Mouse (Mus musculus): ENCODE measurements at regions not wholly inside any gene's neighbourhood (a gene's known extent, or its start where the extent isn't known, plus 50 kb on each side); places are given as distances from the start of the nearest gene placed in this dataset.
"Not testable (repeated sequence)": the region's sequence is repeated elsewhere in the genome, so short reads cannot be mapped to it uniquely, and the experiment has no call there.

DNA sequence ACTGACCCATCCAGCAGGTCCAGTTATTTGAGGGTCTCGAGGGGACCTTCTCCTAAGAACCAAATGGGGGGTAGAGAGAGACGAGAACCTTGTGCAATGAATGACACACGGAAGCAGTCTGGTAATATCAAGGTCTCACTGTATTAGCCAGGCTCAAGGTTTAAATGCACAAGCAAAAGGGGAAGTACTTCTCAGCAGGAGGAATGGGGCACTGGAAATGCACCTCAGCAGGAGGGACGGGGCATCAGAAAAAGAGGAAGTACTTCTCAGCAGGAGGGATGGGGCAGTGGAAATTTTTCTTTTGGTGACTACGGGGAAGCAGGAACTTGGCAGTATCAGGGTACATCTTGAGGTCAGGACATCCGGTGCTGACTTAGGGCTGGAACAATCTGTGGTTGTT is 74.9 kb upstream of the Vmn1r3 start:
- not testable (repeated sequence) for H3K27me3 ChIP-seq; H3K36me3 ChIP-seq; H3K4me3 ChIP-seq; H3K9ac ChIP-seq (replicated peaks); H3K4me1 ChIP-seq; H3K9me3 ChIP-seq; H3K4me2 ChIP-seq (replicated peaks); ATAC-seq (ENCODE audit: low FRiP score, low read depth); H3K27ac ChIP-seq (replicated peaks)
- WGBS, result 70% methylated on average over 6 of the region's 6 CpGs

DNA sequence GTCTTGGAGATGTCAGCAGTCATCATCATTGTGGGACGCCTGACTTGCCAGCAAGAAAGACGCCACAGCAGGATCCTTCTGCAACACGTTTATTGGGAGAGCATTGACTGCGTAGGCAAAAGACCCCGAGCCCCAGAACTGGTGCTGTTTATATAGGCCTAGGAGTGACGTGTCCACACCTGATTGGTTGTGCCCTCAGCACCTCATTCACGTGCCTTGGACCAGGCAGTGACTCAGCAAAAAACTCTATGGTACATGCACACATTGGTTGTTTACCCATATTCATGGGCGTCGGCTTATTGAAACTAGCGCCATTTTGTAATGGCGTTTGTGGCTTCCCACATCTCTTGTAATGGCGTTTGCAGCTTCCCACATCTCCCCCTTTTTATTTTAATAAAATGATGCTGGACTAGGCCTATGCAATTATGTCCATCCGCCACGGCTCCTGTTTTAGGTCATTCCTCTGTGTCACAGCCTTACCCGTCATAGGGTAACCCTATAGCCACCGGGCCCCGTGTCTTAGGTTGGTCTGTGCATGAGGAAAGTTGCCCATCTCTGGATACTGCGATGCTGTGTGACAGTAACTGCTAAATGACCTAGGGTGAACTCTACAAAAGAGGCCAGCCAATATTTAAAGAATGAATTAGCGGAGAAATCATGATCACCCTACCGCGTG is 67.6 kb upstream of the Vmn1r3 start:
- not testable (repeated sequence) for H3K4me1 ChIP-seq; H3K27ac ChIP-seq (replicated peaks); H3K4me2 ChIP-seq (replicated peaks); H3K9ac ChIP-seq (replicated peaks); H3K36me3 ChIP-seq; H3K27me3 ChIP-seq; H3K4me3 ChIP-seq
- peaks cover 43% of the 10 kb centered on the region for H3K9me3 ChIP-seq
- 89% methylated on average over 21 of the region's 21 CpGs for WGBS
- ATAC-seq (ENCODE audit: low FRiP score, low read depth), result peak; percentile 47; the same call in 1 of the 2 replicates

DNA sequence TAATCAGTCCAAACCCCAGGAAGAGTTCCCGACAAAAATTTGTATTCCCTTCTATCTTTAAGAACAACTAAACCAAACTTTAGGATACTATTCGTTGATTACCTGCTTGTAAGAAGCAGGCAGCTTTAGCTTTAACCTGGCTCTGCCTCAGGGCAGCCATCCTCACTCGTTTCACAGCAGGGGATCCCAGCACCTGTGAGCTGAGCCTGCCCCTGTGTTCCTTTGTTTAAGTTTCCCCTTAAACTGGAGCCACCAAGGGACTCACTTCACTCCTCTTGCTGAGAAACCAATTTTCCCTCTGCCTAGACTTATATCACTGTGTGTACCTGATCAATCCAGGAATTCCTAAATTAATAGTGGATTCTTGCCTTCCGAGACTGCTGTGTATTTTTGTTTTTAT is 65.1 kb upstream of the Vmn1r3 start:
- H3K27me3 ChIP-seq; H3K4me2 ChIP-seq (replicated peaks); H3K9ac ChIP-seq (replicated peaks); H3K36me3 ChIP-seq; ATAC-seq (ENCODE audit: low FRiP score, low read depth); H3K4me1 ChIP-seq; H3K4me3 ChIP-seq; H3K27ac ChIP-seq (replicated peaks): not testable (repeated sequence)
- WGBS, result 53% methylated on average over 4 of the region's 4 CpGs
- peaks cover 50% of the 10 kb centered on the region for H3K9me3 ChIP-seq

DNA sequence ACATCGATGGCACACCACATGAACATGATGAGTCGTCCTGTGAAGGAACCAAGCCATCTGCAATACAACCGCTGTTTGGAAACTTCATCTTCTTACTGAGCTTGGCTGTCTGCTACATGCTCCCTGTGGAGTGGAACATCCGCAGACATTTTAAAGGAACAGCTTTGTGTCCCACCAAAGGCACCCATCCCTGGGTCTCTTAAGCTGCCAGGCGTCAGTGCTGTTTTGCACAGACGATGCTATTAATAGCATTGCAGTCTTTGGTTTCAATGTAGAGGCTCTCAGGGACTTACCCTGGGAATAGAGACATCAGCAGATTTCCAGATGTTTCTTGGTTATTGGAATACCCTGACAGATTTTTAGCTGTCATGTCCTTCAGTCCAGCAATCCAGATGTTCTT is 56.9 kb upstream of the Vmn1r3 start:
- H3K4me1 ChIP-seq; H3K4me3 ChIP-seq; H3K4me2 ChIP-seq (replicated peaks); H3K9ac ChIP-seq (replicated peaks); ATAC-seq (ENCODE audit: low FRiP score, low read depth); H3K36me3 ChIP-seq; H3K27me3 ChIP-seq; H3K27ac ChIP-seq (replicated peaks): not testable (repeated sequence)
- 76% methylated on average over 6 of the region's 6 CpGs for WGBS
- peaks cover 25% of the 10 kb centered on the region for H3K9me3 ChIP-seq

- not testable (repeated sequence) for ATAC-seq (ENCODE audit: low FRiP score, low read depth)
These were observed 56.2 kb upstream of the Vmn1r3 start for GRCm38 (mm10) chr4:3241351-3241750.

GRCm38 (mm10) chr4:3238493-3238892 is 53.3 kb upstream of the Vmn1r3 start:
- peaks cover 25% of the 10 kb centered on the region for H3K9me3 ChIP-seq
- not testable (repeated sequence) for H3K36me3 ChIP-seq; H3K27me3 ChIP-seq; H3K4me1 ChIP-seq; H3K9ac ChIP-seq (replicated peaks); H3K4me2 ChIP-seq (replicated peaks); H3K4me3 ChIP-seq; H3K27ac ChIP-seq (replicated peaks)
- WGBS, result 70% methylated on average over 6 of the region's 6 CpGs
- 0 out of 2 replicates have a peak, but pooled peaks have one; percentile 38 for ATAC-seq (ENCODE audit: low FRiP score, low read depth)

More at GRCm38 (mm10) chr4:3241351-3241750, 56.2 kb upstream of the Vmn1r3 start:
- not testable (repeated sequence) for H3K4me1 ChIP-seq; H3K27me3 ChIP-seq; H3K9ac ChIP-seq (replicated peaks); H3K36me3 ChIP-seq; H3K27ac ChIP-seq (replicated peaks); H3K4me2 ChIP-seq (replicated peaks); H3K4me3 ChIP-seq
- 71% methylated on average over 4 of the region's 4 CpGs for WGBS
- peaks cover 25% of the 10 kb centered on the region for H3K9me3 ChIP-seq

DNA sequence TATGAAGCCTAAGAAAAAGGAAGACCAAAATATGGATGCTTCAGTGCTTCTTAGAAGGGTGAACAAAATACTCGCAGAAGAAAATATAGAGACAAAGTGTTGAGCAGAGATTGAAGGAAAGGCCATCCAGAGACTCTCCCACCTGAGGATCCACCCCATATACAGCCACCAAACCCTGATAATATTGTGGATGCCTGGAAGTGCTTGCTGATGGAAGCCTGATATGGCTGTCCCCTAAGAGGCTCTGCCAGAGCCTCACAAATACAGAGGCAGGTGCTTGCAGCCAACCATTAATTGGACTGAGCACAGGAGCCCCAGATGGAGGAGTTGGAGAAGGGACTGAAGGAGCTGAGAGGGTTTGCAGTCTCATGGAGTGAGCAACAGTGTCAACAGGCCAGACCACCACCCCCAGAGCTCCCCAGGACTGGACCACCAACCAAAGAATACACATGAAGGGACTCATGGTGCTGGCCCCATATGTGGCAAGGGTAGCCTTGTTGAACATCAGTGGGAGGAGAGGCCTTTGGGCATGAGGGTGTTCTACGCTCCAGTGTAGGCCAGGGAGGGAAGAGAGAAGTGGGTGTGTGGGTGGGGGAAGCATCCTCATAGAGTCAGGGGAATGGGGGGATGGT is 51.1 kb upstream of the Vmn1r3 start:
- H3K9me3 ChIP-seq, result peaks cover 20% of the 10 kb centered on the region
- H3K4me3 ChIP-seq; H3K4me1 ChIP-seq; H3K9ac ChIP-seq (replicated peaks); H3K27ac ChIP-seq (replicated peaks); H3K36me3 ChIP-seq; H3K4me2 ChIP-seq (replicated peaks); H3K27me3 ChIP-seq: not testable (repeated sequence)
- WGBS, result 27% methylated on average over 2 of the region's 2 CpGs
- ATAC-seq (ENCODE audit: low FRiP score, low read depth), result peak; percentile 59
